Mouse (Mus musculus): ENCODE measurements at regions not wholly inside any gene's neighbourhood (a gene's known extent, or its start where the extent isn't known, plus 50 kb on each side); places are given as distances from the start of the nearest gene placed in this dataset.

- DNase-seq (ENCODE audit: low spot score in 2 of 2), result peak in 1 of 2 experiments; percentile 17
These were observed 229.6 kb upstream of the Pld5 start for GRCm38 (mm10) chr1:176504731-176505130.

GRCm38 (mm10) chr1:176499010-176499650, 224.0 kb upstream of the Pld5 start:
- no peak for DNase-seq (ENCODE audit: low spot score in 2 of 2)

GRCm38 (mm10) chr1:176468560-176468959, 193.4 kb upstream of the Pld5 start:
- DNase-seq (ENCODE audit: low spot score in 2 of 2), result no peak

GRCm38 (mm10) chr1:176462125-176462524, 187.0 kb upstream of the Pld5 start:
- DNase-seq (ENCODE audit: low spot score in 2 of 2), result no peak

GRCm38 (mm10) chr1:176446735-176447134, 171.6 kb upstream of the Pld5 start:
- DNase-seq (ENCODE audit: low spot score in 2 of 2), result no peak

GRCm38 (mm10) chr1:176443712-176444111, 168.6 kb upstream of the Pld5 start:
- no peak for DNase-seq (ENCODE audit: low spot score in 2 of 2)

- DNase-seq (ENCODE audit: low spot score in 2 of 2), result no peak
These were observed 165.1 kb upstream of the Pld5 start for GRCm38 (mm10) chr1:176440254-176440653.

GRCm38 (mm10) chr1:176427835-176428234, 152.7 kb upstream of the Pld5 start:
- no peak for DNase-seq (ENCODE audit: low spot score in 2 of 2)

- no peak for DNase-seq (ENCODE audit: low spot score in 2 of 2)
These were observed 151.9 kb upstream of the Pld5 start for GRCm38 (mm10) chr1:176427046-176427445.

- DNase-seq (ENCODE audit: low spot score in 2 of 2), result no peak
These were observed 142.1 kb upstream of the Pld5 start for GRCm38 (mm10) chr1:176417251-176417650.

- DNase-seq (ENCODE audit: low spot score in 2 of 2), result no peak
These were observed 129.0 kb upstream of the Pld5 start for GRCm38 (mm10) chr1:176404128-176404527.

- no peak for DNase-seq (ENCODE audit: low spot score in 2 of 2)
These were observed 104.5 kb upstream of the Pld5 start for GRCm38 (mm10) chr1:176379645-176380044.

GRCm38 (mm10) chr1:176366900-176367299, 91.8 kb upstream of the Pld5 start:
- DNase-seq (ENCODE audit: low spot score in 2 of 2), result no peak

- DNase-seq (ENCODE audit: low spot score in 2 of 2), result no peak
These were observed 85.8 kb upstream of the Pld5 start for GRCm38 (mm10) chr1:176360957-176361356.

- no peak for DNase-seq (ENCODE audit: low spot score in 2 of 2)
These were observed 85.0 kb upstream of the Pld5 start for GRCm38 (mm10) chr1:176359992-176360724.

- no peak for DNase-seq (ENCODE audit: low spot score in 2 of 2)
These were observed 80.2 kb upstream of the Pld5 start for GRCm38 (mm10) chr1:176355342-176355741.

GRCm38 (mm10) chr1:176354898-176355297, 79.8 kb upstream of the Pld5 start:
- DNase-seq (ENCODE audit: low spot score in 2 of 2), result no peak

GRCm38 (mm10) chr1:176352706-176353105, 77.6 kb upstream of the Pld5 start:
- no peak for DNase-seq (ENCODE audit: low spot score in 2 of 2)

- no peak for DNase-seq (ENCODE audit: low spot score in 2 of 2)
These were observed 74.9 kb upstream of the Pld5 start for GRCm38 (mm10) chr1:176349909-176350495.

- no peak for DNase-seq (ENCODE audit: low spot score in 2 of 2)
These were observed 73.0 kb upstream of the Pld5 start for GRCm38 (mm10) chr1:176348129-176348528.

- DNase-seq (ENCODE audit: low spot score in 2 of 2), result no peak
These were observed 56.2 kb upstream of the Pld5 start for GRCm38 (mm10) chr1:176331344-176331743.
